Mouse (Mus musculus): ENCODE data around the gene Nrxn1. TPM values are rescaled to one million over a fixed set of nuclear protein-coding genes. Genes with fewer than 3 reads are reported as not detected.

The Nrxn1 gene
- total and polyA plus RNA-seq, 3 experiments: not detected

- TF ChIP-seq POLR2AphosphoS2 (IDR thresholded peaks at IDR 0.05; ENCODE audit: low read length) (no peak), GABPA (IDR thresholded peaks at IDR 0.05; ENCODE audit: low read depth, low read length) (no peak), POLR2AphosphoS5 (IDR thresholded peaks at IDR 0.05; ENCODE audit: borderline replicate concordance, low read depth, low read length) (no peak)
Measured at GRCm38 (mm10) chr17:90628469-90628868, 464.4 kb downstream of the Nrxn1 start (continued).

DNA sequence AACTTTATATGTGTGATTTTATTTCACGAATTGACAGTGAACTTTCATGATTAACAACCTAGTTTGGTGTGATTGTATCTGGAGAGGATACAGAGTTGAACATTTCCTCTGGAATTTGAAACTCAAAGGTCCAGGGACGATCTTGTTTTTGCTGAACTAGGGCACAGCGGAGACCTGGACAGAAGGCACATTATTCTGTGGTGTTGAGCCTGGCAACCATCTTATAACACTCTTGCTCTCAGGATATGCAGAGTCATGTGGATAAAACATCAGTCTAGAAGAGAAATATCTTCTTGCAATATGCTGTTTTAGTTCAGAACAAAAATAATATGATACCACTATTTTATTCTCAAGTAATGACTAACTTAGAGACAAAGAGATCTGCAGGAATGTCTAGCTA is 464.9 kb downstream of the Nrxn1 start:
- Histone ChIP-seq H3K4me1 (ENCODE audit: control insufficient read depth in 1 of 2, insufficient read depth in 2 of 2, low read length in 2 of 2) (peaks cover 0 to 4% of the 10 kb centered on the region in 2 experiments; a peak in 1 of 4 replicates), H3K9me3 (replicated peaks; ENCODE audit: insufficient read depth, low read length) (no peaks in the 10 kb centered on the region), H3K36me3 (ENCODE audit: control insufficient read depth in 1 of 2, insufficient read depth in 2 of 2, low read length in 2 of 2) (no peaks in the 10 kb centered on the region), H3K79me2 (ENCODE audit: control insufficient read depth, insufficient read depth, low read length, poor library complexity) (no peaks in the 10 kb centered on the region), H3K9ac (ENCODE audit: control insufficient read depth, low read depth, low read length, poor library complexity, severe bottlenecking) (peak overlapping the region; percentile 41), H3K27me3 (ENCODE audit: control insufficient read depth in 1 of 2, insufficient read depth in 2 of 2, low read length in 2 of 2) (no peaks in the 10 kb centered on the region), H3K27ac (ENCODE audit: control insufficient read depth, low read depth, low read length) (no peak overlapping the region), H3K4me3 (ENCODE audit: control insufficient read depth in 1 of 2, insufficient read depth in 1 of 2, low read depth in 2 of 2, low read length in 2 of 2) (peak overlapping the region; percentile 48 to 50)
- peak; percentile 17 for DNase-seq (ENCODE audit: low read depth, low spot score)
- no peak for TF ChIP-seq POLR2AphosphoS5 (IDR thresholded peaks at IDR 0.05; ENCODE audit: borderline replicate concordance, low read depth, low read length)
- no peak for TF ChIP-seq HCFC1 (IDR thresholded peaks at IDR 0.05; ENCODE audit: low read depth, low read length)
- no peak for TF ChIP-seq MAFK (IDR thresholded peaks at IDR 0.05; ENCODE audit: borderline replicate concordance, low read depth, low read length)
- no peak for TF ChIP-seq ZC3H11A (IDR thresholded peaks at IDR 0.05; ENCODE audit: low read depth, low read length)
- no peak for TF ChIP-seq CTCF (IDR thresholded peaks at IDR 0.05 in 2 of 3, conservative IDR thresholded peaks at IDR 0.05 in 1 of 3; ENCODE audit: control insufficient read depth in 1 of 3, insufficient read depth in 1 of 3, low read depth in 2 of 3, low read length in 3 of 3, poor library complexity in 1 of 3, severe bottlenecking in 1 of 3)
- no peak for TF ChIP-seq ELF1 (IDR thresholded peaks at IDR 0.05; ENCODE audit: low read depth, low read length)
- no peak for TF ChIP-seq MYC (IDR thresholded peaks at IDR 0.05; ENCODE audit: low read depth, low read length)
- no peak for TF ChIP-seq RAD21 (IDR thresholded peaks at IDR 0.05; ENCODE audit: low read depth, low read length)
- TF ChIP-seq MEF2A (IDR thresholded peaks at IDR 0.05; ENCODE audit: extremely low read depth, insufficient replicate concordance, low read depth, low read length, poor library complexity, severe bottlenecking): no peak
- no peak for TF ChIP-seq ZMIZ1 (IDR thresholded peaks at IDR 0.05; ENCODE audit: low read depth, low read length)
- no peak for TF ChIP-seq E2F4 (IDR thresholded peaks at IDR 0.05; ENCODE audit: borderline replicate concordance, low read depth, low read length)
- TF ChIP-seq MAZ (IDR thresholded peaks at IDR 0.05; ENCODE audit: low read depth, low read length): no peak
- TF ChIP-seq MYB (IDR thresholded peaks at IDR 0.05; ENCODE audit: low read depth, low read length): no peak
- no peak for TF ChIP-seq NRF1 (IDR thresholded peaks at IDR 0.05; ENCODE audit: insufficient read depth, low read depth, low read length, poor library complexity, severe bottlenecking)
- no peak for TF ChIP-seq EP300 (IDR thresholded peaks at IDR 0.05; ENCODE audit: low read depth in 1 of 2, low read length in 2 of 2)
- TF ChIP-seq BHLHE40 (IDR thresholded peaks at IDR 0.05; ENCODE audit: borderline replicate concordance, low read depth, low read length): no peak
- no peak for TF ChIP-seq NELFE (IDR thresholded peaks at IDR 0.05; ENCODE audit: low read depth, low read length)
- TF ChIP-seq ZKSCAN1 (IDR thresholded peaks at IDR 0.05; ENCODE audit: low read depth, low read length): no peak
- TF ChIP-seq POLR2AphosphoS2 (IDR thresholded peaks at IDR 0.05; ENCODE audit: low read length): no peak
- no peak for TF ChIP-seq SIN3A (IDR thresholded peaks at IDR 0.05; ENCODE audit: low read length)

Data from MEL (cell line).